Mouse (Mus musculus) thymus, adult 2 months (tissue): ENCODE data around the gene Gm11237. TPM values are rescaled to one million over a fixed set of nuclear protein-coding genes. Genes with fewer than 3 reads are reported as not detected.
"Not testable (repeated sequence)": the region's sequence is repeated elsewhere in the genome, so short reads cannot be mapped to it uniquely, and the experiment has no call there.

Experiments
- DNase-seq: peaks from one replicate; pipeline ENCODE4 v3.0.0; 2021
- H3K27ac ChIP-seq: fragments of 200-500 bp; 2 replicates; pipeline ENCODE4 v1.5.1; 2012; ENCODE audit warnings: low read length, control low read depth; ENCODE audit not compliant: control insufficient read depth, insufficient read depth
- H3K27me3 ChIP-seq: fragments of 200-500 bp; 2 replicates; pipeline ENCODE4 v1.6.1; 2012; ENCODE audit warnings: mild to moderate bottlenecking, low read length, moderate library complexity, mixed read lengths; ENCODE audit not compliant: control insufficient read depth, insufficient read depth
- H3K36me3 ChIP-seq: fragments of 200-500 bp; 2 replicates; pipeline ENCODE4 v1.6.1; 2012; ENCODE audit warnings: mild to moderate bottlenecking, low read length, moderate library complexity; ENCODE audit not compliant: control insufficient read depth, insufficient read depth
- H3K4me1 ChIP-seq: fragments of 200-500 bp; replicated peaks from 2 replicates; pipeline ENCODE4 v1.6.1; 2012; ENCODE audit warnings: low read length; ENCODE audit not compliant: control insufficient read depth, insufficient read depth
- H3K4me3 ChIP-seq: fragments of 200-500 bp; 2 replicates; pipeline ENCODE4 v1.5.1; 2012; ENCODE audit warnings: mild to moderate bottlenecking, low read length, control low read depth, moderate library complexity; ENCODE audit not compliant: control insufficient read depth, insufficient read depth
- CTCF ChIP-seq: fragments of 200-500 bp; IDR thresholded peaks from 2 replicates; pipeline ENCODE4 v1.5.1; 2012; ENCODE audit warnings: mild to moderate bottlenecking, control low read depth, low read length, moderate library complexity, borderline replicate concordance; ENCODE audit not compliant: control insufficient read depth, poor library complexity, insufficient read depth; ENCODE audit errors: extremely low read depth
- POLR2A ChIP-seq: fragments of 200-500 bp; IDR thresholded peaks from 2 replicates; pipeline ENCODE4 v1.6.1; 2012; ENCODE audit warnings: mild to moderate bottlenecking, low read length, control low read depth, moderate library complexity; ENCODE audit not compliant: control insufficient read depth, poor library complexity, insufficient read depth; ENCODE audit errors: extremely low read depth
- WGBS: fragments of 180-500 bp; shearing (Covaris S2); methylation state at CpG from one replicate; pipeline ENCODE4 v1.1.7; 2018; 5-methylcytosine and 5-hydroxymethylcytosine counted together
- polyA plus RNA-seq: library from polyadenylated mRNA; depleted of rRNA; stranded (reverse); fragments of >200 nt; gene quantifications from 2 replicates; pipeline ENCODE4 v1.2.3, GENCODE M21; 2012; rRNA removed

Gm11237 gene
- polyA plus RNA-seq = not detected in 2 replicates

DNA sequence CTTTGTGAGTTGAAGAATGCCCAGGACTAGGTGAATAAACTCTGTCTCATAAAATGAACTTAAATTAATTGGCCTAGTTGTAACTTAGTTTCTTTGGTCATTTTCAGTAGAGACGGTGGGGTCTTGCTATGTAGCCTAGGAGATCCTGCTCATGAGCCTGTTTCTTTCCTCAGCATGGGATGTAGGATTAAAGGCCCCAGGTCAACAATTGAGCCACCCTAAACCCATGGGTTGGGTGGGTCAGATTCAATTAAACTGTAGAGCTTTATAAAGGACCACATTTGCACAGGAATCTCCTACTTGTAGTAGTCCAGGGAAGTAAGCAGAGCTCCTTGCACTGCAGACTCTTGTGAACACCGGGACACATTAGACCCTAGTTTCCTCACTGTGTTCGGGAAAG lies at the start of gene Gm11237:
Gm11237 (plus strand) TSS at position 301 of the 400 bp plus-strand sequence.
- H3K27me3 ChIP-seq, H3K36me3 ChIP-seq, H3K27ac ChIP-seq, H3K4me1 ChIP-seq, DNase-seq, H3K4me3 ChIP-seq: not testable (repeated sequence)
- no CpG with 5 or more reads among the region's 3 CpGs for WGBS

- Histone ChIP-seq H3K4me3 (no peak overlapping the region), H3K4me1 (no peaks in the 10 kb centered on the region), H3K27me3 (no peaks in the 10 kb centered on the region), H3K27ac (no peak overlapping the region), H3K36me3 (no peaks in the 10 kb centered on the region)
- TF ChIP-seq POLR2A (no peak), CTCF (no peak)
- no peak for DNase-seq
- WGBS = 16% methylated on average over 3 of the region's 3 CpGs
Observed at GRCm38 (mm10) chr4:73599248-73599647, 23.5 kb upstream of the Gm11237 start.

GRCm38 (mm10) chr4:73607581-73607980 lies 15.2 kb upstream of the Gm11237 start, which contains the start of gene Gm11238:
Gene Gm11238 (plus strand): TSS chr4:73607881.
- DNase-seq, H3K27ac ChIP-seq, H3K4me1 ChIP-seq, H3K4me3 ChIP-seq, H3K27me3 ChIP-seq, H3K36me3 ChIP-seq: not testable (repeated sequence)
- no CpG with 5 or more reads among the region's 3 CpGs for WGBS

- not testable (repeated sequence) for H3K36me3 ChIP-seq, DNase-seq, H3K4me1 ChIP-seq, H3K27me3 ChIP-seq, H3K4me3 ChIP-seq, H3K27ac ChIP-seq
- no CpG with 5 or more reads among the region's 4 CpGs for WGBS
Observed at GRCm38 (mm10) chr4:73637821-73638220, 15.0 kb downstream of the Gm11237 start, which contains the start of gene Gm11236. Gene Gm11236 (plus strand): TSS chr4:73638121.

DNA sequence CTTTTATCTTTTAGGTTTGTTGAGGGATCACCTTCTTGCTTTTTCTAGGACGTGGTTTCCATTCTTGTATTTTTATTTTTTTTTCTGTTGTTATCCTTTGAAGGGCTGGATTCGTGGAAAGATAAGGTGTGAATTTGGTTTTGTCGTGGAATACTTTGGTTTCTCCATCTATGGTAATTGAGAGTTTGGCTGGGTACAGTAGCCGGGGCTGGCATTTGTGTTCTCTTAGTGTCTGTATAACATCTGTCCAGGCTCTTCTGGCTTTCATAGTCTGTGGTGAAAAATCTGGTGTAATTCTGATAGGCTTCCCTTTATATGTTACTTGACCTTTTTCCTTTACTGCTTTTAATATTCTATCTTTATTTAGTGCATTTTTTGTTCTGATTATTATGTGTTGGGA lies 39.1 kb downstream of the Gm11237 start:
- not testable (repeated sequence) for H3K27ac ChIP-seq, H3K4me1 ChIP-seq, H3K36me3 ChIP-seq, DNase-seq, H3K27me3 ChIP-seq, H3K4me3 ChIP-seq
- WGBS = 89% methylated on average over 4 of the region's 4 CpGs

- H3K27me3 ChIP-seq, H3K27ac ChIP-seq, H3K36me3 ChIP-seq, H3K4me1 ChIP-seq, DNase-seq, H3K4me3 ChIP-seq: not testable (repeated sequence)
- WGBS = no CpG with 5 or more reads among the region's 4 CpGs
Observed at GRCm38 (mm10) chr4:73668054-73668453, 45.3 kb downstream of the Gm11237 start, which contains the start of gene Gm11239. Gene Gm11239 (plus strand): TSS chr4:73668354.

Other genes starting within 250 kb of the Gm11237 start
- gene Gm11487, start 217.9 kb upstream of the Gm11237 start, polyA plus RNA-seq = not detected in 2 replicates
- gene Gm11238, start 15.1 kb upstream of the Gm11237 start, polyA plus RNA-seq = not detected in 2 replicates
- not detected in 2 replicates for gene Gm11236, start 15.1 kb downstream of the Gm11237 start, polyA plus RNA-seq
- gene Gm11239, start 45.4 kb downstream of the Gm11237 start, polyA plus RNA-seq = not detected in 2 replicates
- not detected in 2 replicates for gene Gm428, start 60.5 kb downstream of the Gm11237 start, polyA plus RNA-seq
- 0.77 and 1.1 TPM in 2 replicates for gene Rasef, start 168.0 kb downstream of the Gm11237 start, polyA plus RNA-seq